Mouse (Mus musculus): Measurements from ENCODE around the gene Brdt.
"Not testable (repeated sequence)": the region's sequence is repeated elsewhere in the genome, so short reads cannot be mapped to it uniquely, and the experiment has no call there.

Brdt gene

DNA sequence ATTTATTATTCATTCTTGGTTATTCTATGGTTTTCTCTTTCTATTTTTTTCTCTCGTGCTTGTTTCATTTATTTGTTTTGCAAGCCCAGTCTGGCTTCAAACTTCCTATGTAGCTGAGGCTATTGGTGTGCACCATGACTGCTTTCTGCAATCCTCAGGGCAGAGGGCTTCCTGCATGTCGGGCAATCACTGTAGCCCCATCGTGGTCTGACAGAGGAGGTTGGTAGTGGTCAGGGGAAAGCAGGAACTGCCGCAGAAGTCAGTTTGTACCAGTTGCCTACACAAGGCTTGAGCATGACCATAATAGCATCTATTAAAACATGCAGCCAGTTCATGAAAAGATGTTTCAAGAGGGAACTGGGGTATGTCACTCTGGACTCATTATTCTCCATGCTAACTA lies 23.5 kb upstream of the Brdt start:
- in situ Hi-C loops (cut with MboI; ENCODE audit: unreplicated experiment in 2 of 2) = loop anchor here (25.0 kb wide), 2 partner anchors 1370 to 1895 kb away; partner anchors contain the start of gene Lrrc8b (in 1 of the 2)

DNA sequence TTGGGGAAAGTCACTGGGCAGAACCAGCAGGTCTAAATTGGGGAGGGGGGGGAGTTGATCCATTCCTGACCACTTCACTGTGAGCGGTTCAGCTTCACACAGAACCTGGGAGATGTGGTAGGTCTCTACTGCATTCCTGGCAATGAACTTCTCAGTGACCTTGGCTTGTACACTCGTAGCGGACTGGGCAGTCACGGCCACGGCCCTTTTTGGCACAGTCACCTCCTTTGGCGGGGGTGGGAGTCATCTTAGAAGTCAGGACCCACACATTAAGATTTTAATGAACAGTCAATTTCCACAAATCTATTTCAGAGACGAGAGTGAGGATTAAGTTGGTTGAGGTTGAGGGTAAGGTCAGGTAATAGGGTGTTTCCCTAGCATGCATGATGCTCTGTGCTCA lies 13.8 kb upstream of the Brdt start:
- in situ Hi-C loops (cut with MboI; ENCODE audit: unreplicated experiment in 2 of 2) = loop anchor here (10.0 to 25.0 kb wide), 3 partner anchors 462 to 1905 kb away; partner anchors contain the start of gene Lrrc8b (in 1 of the 2)

GRCm38 (mm10) chr5:107320703-107321102 lies 10.3 kb upstream of the Brdt start:
- in situ Hi-C loops (cut with MboI; ENCODE audit: unreplicated experiment in 2 of 2) = loop anchor here (5.0 to 25.0 kb wide), 3 partner anchors 33 to 1908 kb away; partner anchors contain the start of genes Lrrc8b (in 1 of the 2) and Tgfbr3 (in 1 of the 2)

GRCm38 (mm10) chr5:107340404-107340803 lies 9.4 kb downstream of the Brdt start:
- in situ Hi-C loops (cut with MboI; ENCODE audit: unreplicated experiment in 2 of 2) = loop anchor here in 1 of 2 experiments (25.0 kb wide), 1 partner anchor 878 kb away; the partner anchor contains the start of gene Barhl2

DNA sequence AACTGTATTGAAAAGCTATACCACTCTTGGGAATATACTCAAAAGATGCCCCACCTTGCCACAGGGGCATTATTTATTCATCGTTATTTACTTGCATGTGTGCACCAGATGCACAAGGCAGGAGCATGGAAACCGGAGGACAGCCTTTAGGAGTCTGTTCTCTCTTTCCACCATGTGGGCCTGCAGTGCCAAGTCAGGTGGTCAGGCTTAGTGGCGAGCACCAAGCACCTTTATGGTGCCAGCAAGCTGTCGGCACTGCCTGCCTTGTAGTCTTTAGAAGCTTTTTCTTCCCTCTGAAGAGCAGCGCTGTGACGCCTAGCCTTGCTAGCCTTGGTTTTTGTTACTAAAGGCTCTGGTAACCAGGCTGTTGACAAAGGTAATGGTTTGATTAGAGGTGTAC lies 11.9 kb downstream of the Brdt start:
- in situ Hi-C loops (cut with MboI; ENCODE audit: unreplicated experiment in 2 of 2) = loop anchor here in 1 of 2 experiments (25.0 kb wide), 1 partner anchor 881 kb away; the partner anchor contains the start of gene Barhl2

DNA sequence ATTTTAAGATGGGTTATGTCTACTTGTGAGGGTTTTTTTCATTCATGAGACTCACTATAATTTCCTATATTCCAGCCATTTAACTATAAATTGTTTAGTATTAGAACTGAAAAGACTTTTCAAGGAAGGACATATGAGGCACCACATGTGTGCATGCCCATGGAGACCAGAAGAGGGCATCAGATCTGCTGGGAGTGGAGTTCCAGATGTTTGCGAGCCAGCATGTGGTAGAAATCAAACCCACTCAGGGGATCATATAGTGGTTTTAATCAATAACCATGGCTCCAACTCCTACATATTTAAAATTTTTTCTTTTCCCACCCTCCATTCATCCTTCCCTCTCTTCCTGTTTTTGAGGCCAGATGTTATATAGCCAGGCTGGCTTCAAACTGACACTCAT lies 15.3 kb downstream of the Brdt start:
- in situ Hi-C loops (cut with MboI; ENCODE audit: unreplicated experiment in 2 of 2) = loop anchor here in 1 of 2 experiments (25.0 kb wide), 1 partner anchor 884 kb away; the partner anchor contains the start of gene Barhl2

GRCm38 (mm10) chr5:107352566-107352965 lies 21.6 kb downstream of the Brdt start:
- in situ Hi-C loops (cut with MboI; ENCODE audit: unreplicated experiment in 2 of 2) = loop anchor here in 1 of 2 experiments (10.0 kb wide), 1 partner anchor 152 kb away; the partner anchor contains the start of gene Gm42669

DNA sequence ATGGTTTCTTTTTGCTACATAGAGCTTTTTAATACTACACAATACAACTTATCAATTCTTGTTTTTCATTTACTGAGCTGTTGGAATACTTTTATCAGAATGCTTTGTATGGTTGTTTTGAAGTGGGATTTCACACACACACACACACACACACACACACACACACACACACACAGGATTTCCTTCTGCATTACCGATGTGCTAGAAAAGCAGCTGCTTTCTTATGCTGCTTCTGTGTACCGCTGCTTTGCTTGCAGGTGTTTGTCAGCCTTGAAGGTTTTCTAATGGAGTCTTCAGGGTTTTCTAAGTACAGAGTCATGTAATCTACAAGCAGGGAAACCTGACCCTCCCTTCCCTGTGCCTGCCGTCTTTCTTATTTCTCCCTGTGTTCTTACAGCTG lies 23.0 kb downstream of the Brdt start:
- in situ Hi-C loops (cut with MboI; ENCODE audit: unreplicated experiment in 2 of 2) = loop anchor here in 1 of 2 experiments (10.0 kb wide), 1 partner anchor 151 kb away; the partner anchor contains the start of gene Gm42669

GRCm38 (mm10) chr5:107355801-107356200 lies 24.8 kb downstream of the Brdt start:
- in situ Hi-C loops (cut with MboI; ENCODE audit: unreplicated experiment in 2 of 2) = loop anchor here in 1 of 2 experiments (10.0 kb wide), 1 partner anchor 149 kb away; the partner anchor contains the start of gene Gm42669

DNA sequence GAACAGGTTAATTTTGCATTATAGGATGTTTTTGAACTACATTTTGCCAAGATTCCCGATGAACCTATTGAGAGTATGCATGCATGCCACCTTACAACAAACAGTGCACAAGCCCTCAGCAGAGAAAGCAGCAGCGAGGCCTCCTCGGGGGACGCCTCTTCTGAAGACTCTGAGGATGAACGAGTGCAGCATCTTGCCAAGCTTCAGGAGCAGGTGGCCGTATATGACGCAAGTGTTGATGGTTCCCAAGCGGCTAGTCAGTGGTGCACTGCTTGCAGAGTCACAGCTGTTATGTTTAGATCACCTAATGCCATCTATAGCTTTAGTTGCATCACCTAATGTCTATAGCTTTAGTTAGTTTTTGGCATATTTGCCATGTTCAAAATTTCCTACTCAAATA lies 26.8 kb downstream of the Brdt start:
- in situ Hi-C loops (cut with MboI; ENCODE audit: unreplicated experiment in 2 of 2) = loop anchor here in 1 of 2 experiments (10.0 kb wide), 1 partner anchor 147 kb away; the partner anchor contains the start of gene Gm42669

GRCm38 (mm10) chr5:107359395-107360053 lies 28.6 kb downstream of the Brdt start:
- in situ Hi-C loops (cut with MboI; ENCODE audit: unreplicated experiment in 2 of 2) = loop anchor here in 1 of 2 experiments (10.0 kb wide), 1 partner anchor 145 kb away; the partner anchor contains the start of gene Gm42669

DNA sequence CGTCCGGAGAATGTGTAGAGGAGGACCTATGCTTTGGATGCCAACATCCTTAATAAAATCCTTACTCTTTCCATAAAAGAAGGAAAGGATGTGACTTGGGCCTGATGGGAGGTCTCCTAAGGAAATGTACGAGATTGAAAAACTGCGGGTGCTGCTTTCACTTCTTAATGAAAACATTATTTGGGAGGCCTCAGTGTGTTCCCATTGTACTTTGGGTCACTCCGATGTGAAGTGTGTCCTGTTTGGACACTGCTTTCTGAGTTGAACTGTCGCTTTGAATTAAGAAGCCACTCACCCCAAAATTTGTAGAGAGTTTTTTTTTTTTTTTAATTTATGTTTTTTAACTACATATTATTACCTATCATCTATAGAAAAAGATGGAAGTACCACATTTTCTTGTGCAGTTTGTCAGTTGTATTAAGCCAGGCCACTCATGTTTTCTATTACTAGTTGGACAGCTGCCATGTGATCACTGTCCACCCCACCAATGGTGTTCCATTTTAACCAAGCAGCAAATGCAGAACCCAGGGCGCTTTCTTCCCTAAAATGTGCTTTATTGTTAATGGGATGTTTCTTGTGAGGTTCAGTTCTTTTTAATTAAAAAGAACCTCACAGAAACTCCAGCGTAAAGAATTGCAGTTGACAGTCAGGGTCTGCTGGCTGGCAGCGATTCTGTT lies 29.2 kb downstream of the Brdt start:
- in situ Hi-C loops (cut with MboI; ENCODE audit: unreplicated experiment in 2 of 2) = no loop called here

DNA sequence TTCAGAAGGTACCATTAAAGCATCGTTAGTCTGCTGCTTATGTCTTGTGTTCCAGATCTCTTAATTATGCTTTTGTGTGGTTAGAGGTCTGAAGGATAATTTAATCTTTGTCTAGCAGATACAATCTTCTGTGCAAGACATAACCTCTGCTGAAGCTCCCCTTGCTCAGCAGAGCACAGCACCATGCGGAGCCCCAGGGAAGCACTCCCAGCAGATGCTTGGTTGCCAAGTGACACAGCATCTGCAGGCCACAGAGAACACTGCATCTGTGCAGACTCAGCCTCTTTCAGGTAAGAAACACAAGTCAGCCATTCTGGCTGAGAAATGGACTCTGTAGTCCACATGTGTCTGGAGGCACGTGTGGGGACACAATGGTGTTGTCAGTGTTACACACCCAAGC lies 39.1 kb downstream of the Brdt start:
- in situ Hi-C loops (cut with MboI; ENCODE audit: unreplicated experiment in 2 of 2) = no loop called here

DNA sequence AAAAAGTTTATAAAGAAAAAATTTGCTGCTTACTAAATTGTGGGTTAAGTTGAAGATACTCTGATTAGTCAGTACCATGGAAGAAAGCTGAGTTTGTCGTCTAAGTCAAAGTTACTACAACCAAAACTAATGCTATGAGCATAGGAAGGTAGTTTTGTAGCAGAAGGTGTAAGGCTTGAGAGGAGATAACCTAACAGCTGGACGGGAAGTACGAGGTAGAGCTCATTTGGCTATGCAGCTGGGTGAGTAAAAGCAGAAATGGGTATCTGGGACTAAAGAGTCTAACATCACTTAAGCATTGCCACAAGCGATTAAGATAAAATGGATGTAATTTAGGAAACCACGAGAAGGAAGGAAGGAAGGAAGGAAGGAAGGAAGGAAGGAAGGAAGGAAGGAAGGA lies 40.4 kb downstream of the Brdt start:
- in situ Hi-C loops (cut with MboI; ENCODE audit: unreplicated experiment in 2 of 2) = no loop called here

- in situ Hi-C loops (cut with MboI; ENCODE audit: unreplicated experiment in 2 of 2) = no loop called here
Measured at GRCm38 (mm10) chr5:107373256-107373655, 42.3 kb downstream of the Brdt start.

- in situ Hi-C loops (cut with MboI; ENCODE audit: unreplicated experiment in 2 of 2) = not testable (repeated sequence)
Measured at GRCm38 (mm10) chr5:107386448-107386847, 55.5 kb downstream of the Brdt start.

- in situ Hi-C loops (cut with MboI; ENCODE audit: unreplicated experiment in 2 of 2) = no loop called here
Measured at GRCm38 (mm10) chr5:107387788-107388187, 56.8 kb downstream of the Brdt start.

- in situ Hi-C loops (cut with MboI; ENCODE audit: unreplicated experiment in 2 of 2) = no loop called here
Measured at GRCm38 (mm10) chr5:107389373-107389772, 58.4 kb downstream of the Brdt start.

GRCm38 (mm10) chr5:107394437-107394836 lies 63.5 kb downstream of the Brdt start:
- in situ Hi-C loops (cut with MboI; ENCODE audit: unreplicated experiment in 2 of 2) = no loop called here

DNA sequence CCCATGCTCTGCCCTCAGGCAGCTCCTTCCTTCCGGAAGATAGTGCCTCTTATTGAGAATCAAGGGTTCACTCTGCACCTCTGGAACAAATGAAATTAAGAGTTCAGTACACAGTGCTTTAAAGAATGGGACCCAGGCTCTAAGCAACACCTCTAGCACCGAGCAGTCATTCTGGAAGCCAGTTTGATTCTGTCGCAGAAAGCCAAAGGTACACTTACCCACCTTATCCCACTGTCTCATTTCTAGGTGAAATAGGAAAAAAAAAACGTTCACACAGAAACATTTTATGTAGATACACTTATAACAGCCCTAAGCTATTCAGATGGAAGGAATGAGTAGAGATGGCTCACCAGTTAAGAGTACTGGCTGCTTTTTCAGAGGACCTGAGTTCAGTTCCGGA lies 71.5 kb downstream of the Brdt start, which contains the start of gene Ephx4:
Gene Ephx4, plus strand, starts transcription at position 301 of the 400 bp plus-strand sequence.
- in situ Hi-C loops (cut with MboI; ENCODE audit: unreplicated experiment in 2 of 2) = no loop called here

All from v-Abl transformed pro-B cells (cell line).